Mouse (Mus musculus): ENCODE data around the gene Cd80.

DNA sequence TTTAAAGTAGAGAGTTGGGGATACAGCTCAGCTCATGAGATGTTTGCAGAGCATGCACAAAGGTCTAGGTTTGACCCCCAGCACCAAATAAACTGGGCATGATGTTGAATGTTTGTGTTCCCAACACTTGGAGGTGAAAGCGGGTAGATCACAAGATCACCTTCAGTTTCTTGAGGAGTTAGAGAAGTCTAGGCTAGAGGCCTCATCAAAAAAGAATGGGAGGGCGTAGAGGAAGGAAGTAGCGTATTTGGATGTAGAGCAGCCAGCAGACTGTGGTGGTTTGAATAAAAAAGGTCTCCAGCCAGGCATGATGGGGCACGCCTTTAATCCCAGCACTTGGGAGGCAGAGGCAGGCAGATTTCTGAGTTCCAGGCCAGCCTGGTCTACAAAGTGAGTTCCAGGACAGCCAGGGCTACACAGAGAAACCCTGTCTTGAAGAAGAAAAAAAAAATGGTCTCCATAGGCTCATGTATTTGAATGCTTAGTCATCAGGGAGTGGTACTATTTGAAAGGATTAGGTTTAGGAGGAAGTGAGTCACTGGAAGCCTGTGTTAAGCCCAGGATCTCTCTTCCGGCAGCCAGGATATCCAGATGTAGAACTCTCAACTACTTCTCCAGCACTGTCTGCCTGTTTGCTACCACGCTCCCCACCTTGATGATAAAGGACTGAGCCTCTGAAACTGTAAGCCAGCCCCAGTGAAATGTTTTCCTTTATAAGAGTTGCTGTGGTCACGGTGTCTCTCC lies 11.5 kb upstream of the Cd80 start:
- TF ChIP-seq CTCF (IDR thresholded peaks at IDR 0.05; ENCODE audit: low read depth, low read length): no peak
- TF ChIP-seq TAL1 (conservative IDR thresholded peaks at IDR 0.05; ENCODE audit: low read depth, low read length): no peak

All from G1E (cell line).